Mouse (Mus musculus): ENCODE measurements at regions not wholly inside any gene's neighbourhood (a gene's known extent, or its start where the extent isn't known, plus 50 kb on each side); places are given as distances from the start of the nearest gene placed in this dataset.

DNA sequence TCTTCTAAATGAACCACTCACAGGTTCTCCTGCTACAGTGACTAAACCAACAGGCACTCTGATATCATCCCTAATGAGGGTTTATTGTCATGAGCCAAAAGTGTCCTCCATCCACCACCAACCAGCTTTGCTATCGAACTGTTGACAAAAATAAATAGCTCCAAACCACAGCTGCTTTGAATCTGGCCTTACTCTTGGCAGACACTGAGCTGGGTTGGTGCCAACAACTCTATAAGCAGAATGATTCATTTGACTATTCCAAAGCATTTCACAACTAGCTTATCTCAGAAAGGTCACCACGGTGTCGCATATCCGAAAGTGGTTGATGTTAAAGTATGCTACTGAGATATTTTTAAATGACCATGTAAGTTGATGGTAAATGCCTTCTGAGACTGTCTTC, 148.5 kb upstream of the Gria1 start:
- TF ChIP-seq POLR2A (IDR thresholded peaks at IDR 0.05; ENCODE audit: insufficient read length, low read depth) (no peak), MAX (IDR thresholded peaks at IDR 0.05; ENCODE audit: low read depth) (no peak), CEBPB (IDR thresholded peaks at IDR 0.05; ENCODE audit: insufficient read depth, poor library complexity, severe bottlenecking) (peak; percentile 92), POLR2AphosphoS2 (IDR thresholded peaks at IDR 0.05; ENCODE audit: insufficient read length, low read depth) (no peak), REST (IDR thresholded peaks at IDR 0.05; ENCODE audit: insufficient read depth, insufficient read length) (no peak), USF1 (IDR thresholded peaks at IDR 0.05; ENCODE audit: low read depth) (no peak), TCF12 (IDR thresholded peaks at IDR 0.05; ENCODE audit: insufficient read depth, poor library complexity, severe bottlenecking) (peak; percentile 15), E2F4 (IDR thresholded peaks at IDR 0.05; ENCODE audit: insufficient read depth) (no peak), MYOD1 (IDR thresholded peaks at IDR 0.05; ENCODE audit: control insufficient read depth in 1 of 3, insufficient read length in 2 of 3, low read depth in 2 of 3) (peak in 1 of 3 experiments; percentile 9), MYOG (IDR thresholded peaks at IDR 0.05; ENCODE audit: control insufficient read depth in 1 of 3, insufficient read depth in 1 of 3, insufficient read length in 2 of 3, low read depth in 2 of 3) (peak in 1 of 3 experiments; percentile 44), SRF (IDR thresholded peaks at IDR 0.05; ENCODE audit: control insufficient read depth, insufficient read length, low read depth) (no peak)
